Mouse (Mus musculus): Measurements from ENCODE around the gene Ing3.

DNA sequence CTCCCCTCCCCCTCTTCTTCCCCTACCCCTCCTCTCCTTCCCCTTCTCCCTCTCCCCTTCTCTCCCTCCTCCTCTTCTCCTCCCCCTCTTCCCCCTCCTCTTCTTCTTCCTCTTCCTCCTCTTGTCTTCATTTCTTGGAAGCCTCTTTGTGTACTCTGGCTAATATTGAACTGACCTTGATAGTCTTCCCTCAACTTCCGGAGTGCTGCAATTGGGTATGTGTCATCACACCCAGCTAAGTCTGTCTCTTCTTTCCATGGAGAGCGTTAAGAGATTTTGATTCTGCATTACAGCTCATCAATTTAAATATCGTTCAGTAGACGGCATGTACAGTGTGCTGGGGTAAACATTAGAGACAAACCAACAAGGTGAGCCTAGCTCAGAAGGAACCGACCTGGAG is 62.7 kb downstream of the Ing3 start:
- TF ChIP-seq CTCF (IDR thresholded peaks at IDR 0.05; ENCODE audit: low read depth, low read length) = no peak
- no peak for TF ChIP-seq TAL1 (conservative IDR thresholded peaks at IDR 0.05; ENCODE audit: low read depth, low read length)
- no peak for TF ChIP-seq GATA1 (IDR thresholded peaks at IDR 0.05; ENCODE audit: borderline replicate concordance, low read length)

Measured in G1E (cell line).